Mouse (Mus musculus): Measurements from ENCODE around the gene Slc16a1.

DNA sequence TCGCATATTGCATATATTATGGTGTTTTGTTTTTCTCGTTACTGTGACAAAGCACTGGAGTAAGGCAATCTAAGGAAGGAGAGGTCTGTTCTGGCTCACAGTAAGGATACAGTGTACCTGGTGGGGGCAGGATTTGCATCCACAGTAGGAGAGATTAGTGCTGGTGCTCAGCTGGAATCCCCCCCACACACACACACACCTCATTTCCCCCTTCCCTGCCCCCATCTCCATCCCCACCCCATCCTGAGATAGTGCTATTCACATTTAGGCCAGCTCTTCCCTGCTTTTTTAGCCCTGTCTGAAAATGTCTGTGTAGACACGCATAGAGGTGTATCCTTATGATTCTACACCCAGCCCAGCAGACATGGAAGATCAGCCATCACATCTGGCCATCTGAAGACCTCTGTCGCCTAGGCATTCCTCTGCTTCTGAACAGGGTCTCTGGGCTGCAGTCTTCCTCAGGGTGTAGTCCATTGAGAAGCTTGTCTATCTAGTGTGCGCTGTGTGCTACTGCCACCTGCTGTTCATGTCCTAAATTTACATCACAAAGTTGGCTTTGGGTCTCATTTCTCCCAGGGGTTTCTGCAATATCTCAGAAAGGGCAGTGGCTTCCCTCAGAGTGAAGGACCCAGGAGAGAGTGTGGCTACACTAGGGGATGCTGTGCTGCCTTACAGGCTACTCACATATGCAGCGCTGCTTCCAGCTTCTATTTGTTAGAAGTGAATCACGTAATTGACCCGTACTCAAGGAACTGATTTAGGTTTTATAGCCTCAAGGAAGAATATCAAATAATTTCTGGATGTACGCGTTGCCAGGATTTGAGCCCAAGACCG, 44.4 kb downstream of the Slc16a1 start:
- peak; percentile 74 for TF ChIP-seq CTCF (IDR thresholded peaks at IDR 0.05; ENCODE audit: control insufficient read depth, insufficient read depth, low read length)
- no peak for TF ChIP-seq POLR2A (IDR thresholded peaks at IDR 0.05; ENCODE audit: borderline replicate concordance, control insufficient read depth, low read depth, low read length)

All from bone marrow, adult 2 months (tissue).